Mouse (Mus musculus) olfactory bulb, adult 2 months (tissue): Measurements from ENCODE around the gene Anapc16.

ENCODE experiments used
- CTCF ChIP-seq: fragments of 200-500 bp; IDR thresholded peaks from 2 replicates; pipeline ENCODE4 v1.5.1; 2012; ENCODE audit warnings: low read depth, mild to moderate bottlenecking, low read length, moderate library complexity; ENCODE audit not compliant: insufficient read depth
- POLR2A ChIP-seq: fragments of 200-500 bp; IDR thresholded peaks from 2 replicates; pipeline ENCODE4 v1.6.1; 2012; ENCODE audit warnings: mild to moderate bottlenecking, low read depth, low read length, moderate library complexity; ENCODE audit not compliant: insufficient read depth

DNA sequence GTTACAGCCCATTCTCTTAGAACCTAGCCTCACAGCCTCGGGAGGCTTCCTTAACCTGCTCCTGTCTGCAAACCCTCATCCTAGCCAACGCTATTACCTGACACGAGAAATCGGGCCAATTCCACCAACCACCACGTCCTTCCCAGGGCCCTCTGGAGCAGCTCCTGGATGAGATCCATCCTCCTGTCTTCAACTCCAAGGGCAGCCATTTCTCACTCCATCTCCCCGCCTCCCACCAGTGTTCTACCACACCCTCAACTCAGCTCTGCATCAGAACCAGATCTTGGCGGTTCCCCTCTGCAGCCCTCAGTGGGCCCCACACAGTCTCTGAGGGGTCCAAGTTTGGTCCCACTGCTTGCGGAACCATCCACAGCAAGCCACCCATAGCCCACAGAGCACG lies 21.1 kb downstream of the Anapc16 start:
- TF ChIP-seq CTCF (no peak), POLR2A (no peak)
